Mouse (Mus musculus): ENCODE data around the gene Selenow. TPM values are rescaled to one million over a fixed set of nuclear protein-coding genes. Genes with fewer than 3 reads are reported as not detected.
A peak's percentile ranks its signal among the peaks of the same experiment; 100 is the strongest.

The Selenow gene
- polyA plus RNA-seq (2015; fragmentation: Nextera tagmentation; extraction: Ambion mirVana) = 751 and 763 TPM in 2 replicates

- peak within 1 kb of the TSS; percentile 89 for H3K9ac ChIP-seq (ENCODE audit: low read depth, low read length)
- peak within 1 kb of the TSS; percentile 83 for H3K27ac ChIP-seq
- DNase-seq (ENCODE audit: low spot score) (peak; percentile 97), ATAC-seq (replicated peaks; ENCODE audit: low FRiP score, low read depth) (peak; percentile 93)
- TF ChIP-seq CTCF (IDR thresholded peaks at IDR 0.05; ENCODE audit: low read depth) = no peak
- H3K9me3 ChIP-seq (replicated peaks; ENCODE audit: low read length) = no peaks in the 10 kb centered on the region
- peak within 1 kb of the TSS; percentile 70 for H3K4me2 ChIP-seq (ENCODE audit: low read length)
- H3K27me3 ChIP-seq (ENCODE audit: insufficient read depth, low read length) = no peaks in the 10 kb centered on the region
- under 1% methylated on average over 33 of the region's 33 CpGs for WGBS
- H3K36me3 ChIP-seq (ENCODE audit: insufficient read depth, low read length) = peaks cover 16% of the 10 kb centered on the region; the same call in 1 of the 2 replicates
- H3K4me1 ChIP-seq (replicated peaks; ENCODE audit: insufficient read depth, low read length) = peaks cover 10% of the 10 kb centered on the region
- peak within 1 kb of the TSS; percentile 72 for H3K4me3 ChIP-seq (replicated peaks; ENCODE audit: low read depth, low read length)
Measured at GRCm38 (mm10) chr7:15922220-15922773, at the start of gene Selenow. Selenow (minus strand) TSS chr7:15922402.

GRCm38 (mm10) chr7:15969674-15970073, 47.5 kb upstream of the Selenow start:
- Histone ChIP-seq H3K36me3 (ENCODE audit: insufficient read depth, low read length) (peaks cover 30% of the 10 kb centered on the region), H3K4me1 (replicated peaks; ENCODE audit: insufficient read depth, low read length) (no peaks in the 10 kb centered on the region), H3K27ac (no peak overlapping the region), H3K4me3 (replicated peaks; ENCODE audit: low read depth, low read length) (no peak overlapping the region), H3K9ac (ENCODE audit: low read depth, low read length) (no peak overlapping the region), H3K4me2 (ENCODE audit: low read length) (no peak overlapping the region), H3K27me3 (ENCODE audit: insufficient read depth, low read length) (no peaks in the 10 kb centered on the region), H3K9me3 (replicated peaks; ENCODE audit: low read length) (no peaks in the 10 kb centered on the region)
- DNase-seq (ENCODE audit: low spot score) = no peak
- 87% methylated on average over 3 of the region's 3 CpGs for WGBS
- ATAC-seq (replicated peaks; ENCODE audit: low FRiP score, low read depth) = no peak
- TF ChIP-seq CTCF (IDR thresholded peaks at IDR 0.05; ENCODE audit: low read depth) = peak; percentile 51

- WGBS = 84% methylated on average over 8 of the region's 8 CpGs
- H3K27ac ChIP-seq = no peak overlapping the region
- no peak overlapping the region for H3K9ac ChIP-seq (ENCODE audit: low read depth, low read length)
- DNase-seq (ENCODE audit: low spot score) = no peak
- peaks cover 20% of the 10 kb centered on the region for H3K36me3 ChIP-seq (ENCODE audit: insufficient read depth, low read length)
- no peaks in the 10 kb centered on the region for H3K4me1 ChIP-seq (replicated peaks; ENCODE audit: insufficient read depth, low read length)
- H3K4me2 ChIP-seq (ENCODE audit: low read length) = no peak overlapping the region
- H3K4me3 ChIP-seq (replicated peaks; ENCODE audit: low read depth, low read length) = no peak overlapping the region
- ATAC-seq (replicated peaks; ENCODE audit: low FRiP score, low read depth) = no peak
- H3K27me3 ChIP-seq (ENCODE audit: insufficient read depth, low read length) = no peaks in the 10 kb centered on the region
- no peak for TF ChIP-seq CTCF (IDR thresholded peaks at IDR 0.05; ENCODE audit: low read depth)
- no peaks in the 10 kb centered on the region for H3K9me3 ChIP-seq (replicated peaks; ENCODE audit: low read length)
Measured at GRCm38 (mm10) chr7:15968322-15968721, 46.1 kb upstream of the Selenow start.

DNA sequence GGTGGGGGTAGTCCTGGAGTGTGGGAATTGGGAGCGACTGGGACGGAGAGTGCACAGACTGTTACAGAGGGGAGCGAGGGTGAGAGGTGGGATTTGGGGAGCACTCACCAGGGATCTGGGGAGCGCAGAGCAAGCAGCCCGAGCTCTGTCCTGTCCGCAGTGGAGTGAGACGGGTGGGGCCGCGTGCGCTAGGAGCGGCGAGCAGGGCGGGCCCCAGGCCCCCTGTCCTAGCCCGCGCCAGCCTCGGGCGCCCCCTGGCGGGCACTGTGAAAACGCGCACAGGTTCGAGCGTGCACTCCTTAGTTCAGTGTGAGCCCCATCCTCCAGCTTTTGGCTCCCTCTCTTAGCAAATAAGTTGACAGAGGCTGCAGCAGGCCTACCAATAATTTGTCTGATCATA, 45.1 kb upstream of the Selenow start, which contains the start of gene Ehd2:
Ehd2 (minus strand) TSS at position 256 of the 400 bp plus-strand sequence.
- no peaks in the 10 kb centered on the region for H3K4me1 ChIP-seq (replicated peaks; ENCODE audit: insufficient read depth, low read length)
- no peaks in the 10 kb centered on the region for H3K27me3 ChIP-seq (ENCODE audit: insufficient read depth, low read length)
- H3K36me3 ChIP-seq (ENCODE audit: insufficient read depth, low read length) = peaks cover 11% of the 10 kb centered on the region
- ATAC-seq (replicated peaks; ENCODE audit: low FRiP score, low read depth) (peak; percentile 79), DNase-seq (ENCODE audit: low spot score) (peak; percentile 88)
- peak within 1 kb of the TSS; percentile 62 for H3K4me2 ChIP-seq (ENCODE audit: low read length)
- H3K4me3 ChIP-seq (replicated peaks; ENCODE audit: low read depth, low read length) = peak within 1 kb of the TSS; percentile 47
- H3K9me3 ChIP-seq (replicated peaks; ENCODE audit: low read length) = no peaks in the 10 kb centered on the region
- peak; percentile 93 for TF ChIP-seq CTCF (IDR thresholded peaks at IDR 0.05; ENCODE audit: low read depth)
- WGBS = 1% methylated on average over 19 of the region's 22 CpGs
- no peak within 1 kb of the TSS for H3K27ac ChIP-seq
- H3K9ac ChIP-seq (ENCODE audit: low read depth, low read length) = peak within 1 kb of the TSS; percentile 46

GRCm38 (mm10) chr7:15966489-15966888, 44.3 kb upstream of the Selenow start:
- no peaks in the 10 kb centered on the region for H3K27me3 ChIP-seq (ENCODE audit: insufficient read depth, low read length)
- DNase-seq (ENCODE audit: low spot score) (no peak), ATAC-seq (replicated peaks; ENCODE audit: low FRiP score, low read depth) (no peak)
- no peak for TF ChIP-seq CTCF (IDR thresholded peaks at IDR 0.05; ENCODE audit: low read depth)
- H3K4me2 ChIP-seq (ENCODE audit: low read length) = peak overlapping the region; percentile 62
- H3K27ac ChIP-seq = no peak overlapping the region
- peak overlapping the region; percentile 47 for H3K4me3 ChIP-seq (replicated peaks; ENCODE audit: low read depth, low read length)
- H3K9ac ChIP-seq (ENCODE audit: low read depth, low read length) = peak overlapping the region; percentile 46; the same call in 1 of the 2 replicates
- H3K9me3 ChIP-seq (replicated peaks; ENCODE audit: low read length) = no peaks in the 10 kb centered on the region
- 71% methylated on average over 3 of the region's 3 CpGs for WGBS
- H3K4me1 ChIP-seq (replicated peaks; ENCODE audit: insufficient read depth, low read length) = no peaks in the 10 kb centered on the region; the same call in 1 of the 2 replicates
- H3K36me3 ChIP-seq (ENCODE audit: insufficient read depth, low read length) = peaks cover 3% of the 10 kb centered on the region; the same call in 1 of the 2 replicates

DNA sequence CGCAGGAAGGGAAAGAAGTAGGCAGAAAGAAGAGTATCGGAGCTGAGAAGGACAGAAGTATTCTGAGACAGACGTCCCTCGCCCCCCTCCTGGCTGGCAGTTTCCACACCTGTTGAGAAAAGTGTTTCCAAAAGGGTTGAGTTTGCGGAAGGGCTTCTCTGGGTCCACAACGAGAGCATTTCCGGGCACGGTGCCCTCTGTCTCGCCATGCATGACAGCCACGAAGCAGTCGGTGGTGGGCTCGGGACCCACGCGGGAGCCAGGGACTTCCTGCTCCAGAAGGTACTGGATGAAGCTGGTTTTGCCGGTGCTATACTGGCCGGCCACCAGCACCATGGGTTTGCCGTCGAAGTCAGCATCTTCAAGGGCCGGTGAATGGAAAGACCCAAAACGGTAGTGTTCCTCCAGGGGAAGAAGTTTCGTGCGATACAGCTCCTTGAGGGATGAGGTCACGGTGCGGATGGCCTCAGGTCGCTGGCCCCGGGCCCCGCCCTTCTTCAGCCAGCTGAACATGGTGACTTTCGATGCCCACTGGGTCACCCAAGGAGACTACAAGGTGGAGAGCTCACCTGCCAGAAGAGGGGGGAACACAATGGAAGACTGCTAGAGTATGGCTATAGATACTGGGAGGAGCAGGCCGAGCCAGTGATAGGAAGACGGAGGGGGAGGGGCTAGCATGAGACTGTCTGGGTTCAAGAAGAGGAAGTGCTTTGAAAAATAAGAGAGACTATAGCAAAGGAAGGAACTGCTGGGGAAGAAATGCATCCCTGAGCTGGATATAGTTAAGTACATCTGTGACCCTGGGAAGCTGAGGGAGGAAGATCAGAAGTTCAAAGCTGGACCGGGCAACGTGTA, 41.8 kb upstream of the Selenow start:
- TF ChIP-seq CTCF (IDR thresholded peaks at IDR 0.05; ENCODE audit: low read depth) = no peak
- no peak overlapping the region for H3K9ac ChIP-seq (ENCODE audit: low read depth, low read length)
- H3K36me3 ChIP-seq (ENCODE audit: insufficient read depth, low read length) = no peaks in the 10 kb centered on the region
- 76% methylated on average over 31 of the region's 32 CpGs for WGBS
- H3K27me3 ChIP-seq (ENCODE audit: insufficient read depth, low read length) = no peaks in the 10 kb centered on the region
- H3K27ac ChIP-seq = no peak overlapping the region
- H3K4me3 ChIP-seq (replicated peaks; ENCODE audit: low read depth, low read length) = no peak overlapping the region
- DNase-seq (ENCODE audit: low spot score) (no peak), ATAC-seq (replicated peaks; ENCODE audit: low FRiP score, low read depth) (no peak)
- H3K4me1 ChIP-seq (replicated peaks; ENCODE audit: insufficient read depth, low read length) = no peaks in the 10 kb centered on the region; the same call in 1 of the 2 replicates
- no peaks in the 10 kb centered on the region for H3K9me3 ChIP-seq (replicated peaks; ENCODE audit: low read length)
- H3K4me2 ChIP-seq (ENCODE audit: low read length) = peak overlapping the region; percentile 11; the same call in 1 of the 2 replicates

All from kidney, postnatal 0 days (tissue).